Mouse (Mus musculus): ENCODE measurements around the gene Nln.

The Nln gene

GRCm38 (mm10) chr13:104040950-104041349 is 68.5 kb downstream of the Nln start:
- no peak for DNase-seq

- no peak for DNase-seq
Measured at GRCm38 (mm10) chr13:104039861-104040260, 69.6 kb downstream of the Nln start.

- no peak for DNase-seq
Measured at GRCm38 (mm10) chr13:104038891-104039290, 70.5 kb downstream of the Nln start.

GRCm38 (mm10) chr13:104038358-104038757 is 71.1 kb downstream of the Nln start:
- peak; percentile 64 to 77 for DNase-seq

GRCm38 (mm10) chr13:104037531-104038290 is 71.7 kb downstream of the Nln start:
- DNase-seq: peak; percentile 36 to 47

- peak; percentile 96 to 99 for DNase-seq
Measured at GRCm38 (mm10) chr13:104036494-104037290, 72.7 kb downstream of the Nln start.

GRCm38 (mm10) chr13:104035651-104036050 is 73.8 kb downstream of the Nln start:
- DNase-seq: peak; percentile 54 to 72

GRCm38 (mm10) chr13:104034854-104035253 is 74.6 kb downstream of the Nln start:
- peak; percentile 80 to 90 for DNase-seq

- peak; percentile 52 to 58 for DNase-seq
Measured at GRCm38 (mm10) chr13:104032620-104033133, 76.7 kb downstream of the Nln start.

GRCm38 (mm10) chr13:104031821-104032331 is 77.5 kb downstream of the Nln start:
- DNase-seq: peak; percentile 43 to 62

GRCm38 (mm10) chr13:104030956-104031355 is 78.5 kb downstream of the Nln start:
- DNase-seq: no peak

GRCm38 (mm10) chr13:104029511-104029910 is 79.9 kb downstream of the Nln start:
- DNase-seq: no peak

- DNase-seq: no peak
Measured at GRCm38 (mm10) chr13:104029089-104029488, 80.3 kb downstream of the Nln start.

- DNase-seq: no peak
Measured at GRCm38 (mm10) chr13:104026525-104026924, 82.9 kb downstream of the Nln start.

GRCm38 (mm10) chr13:104025710-104025995 is 83.8 kb downstream of the Nln start:
- no peak for DNase-seq

GRCm38 (mm10) chr13:104024856-104025709 is 84.3 kb downstream of the Nln start:
- DNase-seq: peak; percentile 45 to 70

GRCm38 (mm10) chr13:104024275-104024674 is 85.1 kb downstream of the Nln start:
- DNase-seq: no peak

- DNase-seq: no peak
Measured at GRCm38 (mm10) chr13:104023356-104023911, 86.0 kb downstream of the Nln start.

- no peak for DNase-seq
Measured at GRCm38 (mm10) chr13:104018466-104019076, 90.8 kb downstream of the Nln start.

GRCm38 (mm10) chr13:104015246-104016105 is 93.9 kb downstream of the Nln start:
- DNase-seq: no peak

- no peak for DNase-seq
Measured at GRCm38 (mm10) chr13:104014038-104014437, 95.4 kb downstream of the Nln start.

Data from cerebellum, postnatal 10 days (tissue).